Mouse (Mus musculus) intestine, postnatal 0 days (tissue): ENCODE measurements around the gene Mdga1. TPM values are rescaled to one million over a fixed set of nuclear protein-coding genes. Genes with fewer than 3 reads are reported as not detected.

Experiments
- ATAC-seq: fragments of 200-750 bp; cut with Nextera tagmentation; 2 replicates; pipeline ENCODE4 v1.8.0; 2017; ENCODE audit warnings: mild to moderate bottlenecking, moderate TSS enrichment, moderate library complexity
- H3K27ac ChIP-seq: fragments of 300-500 bp; sonication (generic); 2 replicates; pipeline ENCODE4 v1.5.1; 2014; ENCODE audit warnings: mild to moderate bottlenecking, low read depth, low read length, moderate library complexity
- H3K27me3 ChIP-seq: fragments of 300-500 bp; sonication (generic); replicated peaks from 2 replicates; pipeline ENCODE4 v1.6.1; 2014; ENCODE audit warnings: low read length, mixed read lengths; ENCODE audit not compliant: control insufficient read depth, insufficient read depth
- H3K36me3 ChIP-seq: fragments of 300-500 bp; sonication (generic); 2 replicates; pipeline ENCODE4 v1.6.1; 2014; ENCODE audit warnings: mild to moderate bottlenecking, moderate library complexity; ENCODE audit not compliant: control insufficient read depth, insufficient read depth
- H3K4me1 ChIP-seq: fragments of 300-500 bp; sonication (generic); replicated peaks from 2 replicates; pipeline ENCODE4 v1.6.1; 2014; ENCODE audit warnings: antibody characterized with exemption, low read length, mixed read lengths; ENCODE audit not compliant: control insufficient read depth, insufficient read depth
- H3K4me2 ChIP-seq: fragments of 300-500 bp; sonication (generic); replicated peaks from 2 replicates; pipeline ENCODE4 v1.6.1; 2014; ENCODE audit warnings: low read depth, mild to moderate bottlenecking, moderate library complexity
- H3K4me3 ChIP-seq: fragments of 300-500 bp; sonication (generic); 2 replicates; pipeline ENCODE4 v1.5.1; 2014; ENCODE audit warnings: low read depth, low read length
- H3K9ac ChIP-seq: fragments of 300-500 bp; sonication (generic); 2 replicates; pipeline ENCODE4 v1.6.1; 2014; ENCODE audit warnings: mild to moderate bottlenecking, low read depth, low read length
- H3K9me3 ChIP-seq: fragments of 300-500 bp; sonication (generic); 2 replicates; pipeline ENCODE4 v1.6.1; 2016; ENCODE audit warnings: mixed run types; ENCODE audit not compliant: control insufficient read depth
- CTCF ChIP-seq: sonication (generic); IDR thresholded peaks from 2 replicates; pipeline ENCODE4 v1.5.1; 2016; ENCODE audit warnings: low read depth, mild to moderate bottlenecking, control low read depth, antibody characterized with exemption, moderate library complexity
- WGBS: fragments of 180-500 bp; shearing (Covaris S2); extraction: QIAGEN DNeasy Blood & Tissue Kit; methylation state at CpG from one replicate; pipeline ENCODE4 v1.1.7; 2014; 5-methylcytosine and 5-hydroxymethylcytosine counted together
- polyA plus RNA-seq: library from polyadenylated mRNA; unstranded; fragments of >200 nt; fragmentation: Nextera tagmentation; extraction: Ambion mirVana; gene quantifications from 2 replicates; pipeline ENCODE4 v1.2.1, GENCODE M21; 2015

Gene Mdga1
- polyA plus RNA-seq, 1 experiment from 2014 or later: 0.73 TPM

- Histone ChIP-seq H3K36me3 (no peaks in the 10 kb centered on the region), H3K4me1 (no peaks in the 10 kb centered on the region), H3K27ac (no peak overlapping the region), H3K4me2 (no peak overlapping the region), H3K27me3 (no peaks in the 10 kb centered on the region), H3K9me3 (no peaks in the 10 kb centered on the region), H3K4me3 (no peak overlapping the region), H3K9ac (no peak overlapping the region)
- ATAC-seq: no peak
- WGBS: 80% methylated on average over 13 of the region's 13 CpGs
- no peak for TF ChIP-seq CTCF
Observed at GRCm38 (mm10) chr17:29849436-29849797, 120.5 kb downstream of the Mdga1 start.

DNA sequence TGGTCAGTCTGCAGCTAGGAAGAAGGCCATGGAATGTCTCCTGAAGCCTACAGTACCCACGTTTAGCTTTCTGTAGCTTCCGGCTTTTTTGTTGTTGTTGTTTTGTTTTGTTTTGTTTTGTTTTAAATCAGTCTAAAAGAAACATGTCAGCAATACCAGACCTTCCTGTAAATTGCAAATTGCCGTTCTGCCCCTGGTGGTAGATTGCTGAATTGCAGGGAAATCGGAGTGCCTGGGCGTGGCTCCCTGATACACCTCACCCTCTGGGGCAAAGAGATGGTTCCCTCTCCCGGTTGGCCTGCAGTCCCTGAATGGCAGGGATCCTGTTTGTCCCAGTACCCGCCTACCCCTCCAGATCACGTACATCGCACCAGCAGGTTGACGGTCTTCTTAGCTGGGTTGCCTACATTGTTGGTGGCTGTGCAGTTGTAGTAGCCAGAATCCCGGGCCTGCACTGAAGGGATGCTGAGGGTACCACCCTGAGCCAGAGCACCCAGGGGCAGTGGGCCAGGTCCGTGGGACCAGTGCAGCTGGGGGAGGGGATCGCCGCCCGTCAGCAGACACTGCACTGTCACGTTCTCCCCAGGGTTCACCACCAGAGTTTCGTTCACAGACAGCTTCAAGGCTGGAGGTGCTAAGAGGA, 121.0 kb downstream of the Mdga1 start:
- Histone ChIP-seq H3K4me1 (no peaks in the 10 kb centered on the region), H3K4me3 (no peak overlapping the region), H3K27ac (no peak overlapping the region), H3K9ac (no peak overlapping the region), H3K4me2 (no peak overlapping the region), H3K27me3 (no peaks in the 10 kb centered on the region), H3K9me3 (no peaks in the 10 kb centered on the region), H3K36me3 (no peaks in the 10 kb centered on the region)
- no peak for ATAC-seq
- TF ChIP-seq CTCF: peak; percentile 85
- 42% methylated on average over 17 of the region's 17 CpGs for WGBS

DNA sequence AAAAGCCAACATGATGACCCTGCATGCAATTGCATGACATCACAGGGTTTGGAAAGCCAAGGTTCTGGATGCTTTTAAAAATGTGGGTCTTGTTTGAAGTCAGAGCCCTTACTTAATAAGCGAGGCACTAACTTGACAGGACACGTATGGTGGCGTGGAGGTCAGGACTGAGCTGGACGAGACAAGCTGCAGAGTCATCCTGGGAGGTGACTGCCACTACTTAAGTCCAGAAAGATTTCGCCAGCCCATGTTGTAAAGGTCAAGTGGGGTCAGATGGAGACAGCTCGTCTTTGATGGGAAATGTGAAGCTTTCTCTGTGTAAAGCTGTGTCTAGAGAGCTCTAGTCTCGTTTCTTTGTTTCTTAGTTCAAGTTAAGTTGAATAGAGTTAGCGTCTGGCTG, 122.6 kb downstream of the Mdga1 start:
- Histone ChIP-seq H3K4me1 (no peaks in the 10 kb centered on the region), H3K36me3 (no peaks in the 10 kb centered on the region), H3K4me2 (no peak overlapping the region), H3K27ac (no peak overlapping the region), H3K9me3 (no peaks in the 10 kb centered on the region), H3K9ac (no peak overlapping the region), H3K4me3 (no peak overlapping the region), H3K27me3 (no peaks in the 10 kb centered on the region)
- no peak for ATAC-seq
- 69% methylated on average over 8 of the region's 8 CpGs for WGBS
- no peak for TF ChIP-seq CTCF

DNA sequence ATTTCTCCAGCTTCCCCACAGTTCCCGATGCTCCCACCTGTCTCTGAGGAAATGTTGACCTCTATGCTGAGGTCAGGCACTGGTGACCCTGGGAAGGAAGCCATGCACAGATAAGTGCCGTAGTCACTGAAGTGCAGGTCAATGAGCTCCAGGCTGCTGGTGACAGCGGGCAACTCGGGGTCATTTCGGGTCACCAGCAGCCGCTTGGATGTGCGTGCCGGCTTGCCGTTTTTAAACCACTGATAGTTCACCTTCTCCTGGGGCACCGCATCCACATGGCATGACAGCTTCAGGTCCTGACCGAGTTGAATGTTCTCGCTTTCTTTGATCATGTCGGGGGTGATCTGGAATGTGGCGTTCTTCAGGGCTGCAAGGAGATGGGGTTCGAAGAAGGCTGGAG, 123.6 kb downstream of the Mdga1 start:
- Histone ChIP-seq H3K4me3 (no peak overlapping the region), H3K27me3 (no peaks in the 10 kb centered on the region), H3K9ac (no peak overlapping the region), H3K4me2 (no peak overlapping the region), H3K9me3 (no peaks in the 10 kb centered on the region), H3K4me1 (no peaks in the 10 kb centered on the region), H3K27ac (no peak overlapping the region), H3K36me3 (no peaks in the 10 kb centered on the region)
- no peak for ATAC-seq
- 65% methylated on average over 15 of the region's 15 CpGs for WGBS
- TF ChIP-seq CTCF: no peak

- Histone ChIP-seq H3K36me3 (no peaks in the 10 kb centered on the region), H3K27me3 (no peaks in the 10 kb centered on the region), H3K4me3 (no peak overlapping the region), H3K9me3 (no peaks in the 10 kb centered on the region), H3K9ac (no peak overlapping the region), H3K4me1 (no peaks in the 10 kb centered on the region), H3K27ac (no peak overlapping the region), H3K4me2 (no peak overlapping the region)
- WGBS: 82% methylated on average over 6 of the region's 6 CpGs
- no peak for TF ChIP-seq CTCF
- ATAC-seq: no peak
Observed at GRCm38 (mm10) chr17:29844949-29845348, 124.9 kb downstream of the Mdga1 start.

- no peak for TF ChIP-seq CTCF
- no peak overlapping the region for H3K9ac ChIP-seq
- H3K4me1 ChIP-seq: no peaks in the 10 kb centered on the region
- ATAC-seq: no peak
- WGBS: 90% methylated on average over 7 of the region's 7 CpGs
- no peak overlapping the region for H3K4me3 ChIP-seq
- H3K36me3 ChIP-seq: no peaks in the 10 kb centered on the region
- no peaks in the 10 kb centered on the region for H3K9me3 ChIP-seq
- no peak overlapping the region for H3K27ac ChIP-seq
- H3K4me2 ChIP-seq: no peak overlapping the region
- no peaks in the 10 kb centered on the region for H3K27me3 ChIP-seq
Observed at GRCm38 (mm10) chr17:29843419-29844162, 126.3 kb downstream of the Mdga1 start.
